Mouse (Mus musculus) neural tube, embryonic 11.5 days (tissue): ENCODE results near the gene Tsen54. TPM values are rescaled to one million over a fixed set of nuclear protein-coding genes. Genes with fewer than 3 reads are reported as not detected.

ENCODE experiments used
- ATAC-seq: fragments of 200-750 bp; cut with Nextera tagmentation; 2 replicates; pipeline ENCODE4 v1.8.0; 2017; ENCODE audit warnings: moderate number of reproducible peaks, mild to moderate bottlenecking, moderate TSS enrichment, moderate library complexity; ENCODE audit not compliant: insufficient read depth, low FRiP score, low TSS enrichment
- DNase-seq: peaks from one replicate; pipeline ENCODE4 v3.0.0-alpha.2; 2015; ENCODE audit warnings: low spot score
- H3K27ac ChIP-seq: fragments of 300-500 bp; sonication (generic); 2 replicates; pipeline ENCODE4 v1.5.1; 2014; ENCODE audit warnings: low read depth, mild to moderate bottlenecking, low read length
- H3K27me3 ChIP-seq: fragments of 300-500 bp; sonication (generic); 2 replicates; pipeline ENCODE4 v1.6.1; 2014; ENCODE audit warnings: mild to moderate bottlenecking, low read length, mixed read lengths; ENCODE audit not compliant: control insufficient read depth, insufficient read depth
- H3K36me3 ChIP-seq: fragments of 300-500 bp; sonication (generic); 2 replicates; pipeline ENCODE4 v1.6.1; 2014; ENCODE audit warnings: mild to moderate bottlenecking, low read length, moderate library complexity, mixed read lengths; ENCODE audit not compliant: control insufficient read depth, insufficient read depth
- H3K4me1 ChIP-seq: fragments of 300-500 bp; sonication (generic); 2 replicates; pipeline ENCODE4 v1.6.1; 2014; ENCODE audit warnings: low read length, mixed read lengths; ENCODE audit not compliant: control insufficient read depth, insufficient read depth
- H3K4me2 ChIP-seq: fragments of 300-500 bp; sonication (generic); 2 replicates; pipeline ENCODE4 v1.6.1; 2014; ENCODE audit warnings: low read depth, mild to moderate bottlenecking, moderate library complexity
- H3K4me3 ChIP-seq: fragments of 300-500 bp; sonication (generic); 2 replicates; pipeline ENCODE4 v1.5.1; 2014; ENCODE audit warnings: low read depth, low read length
- H3K9ac ChIP-seq: fragments of 300-500 bp; sonication (generic); 2 replicates; pipeline ENCODE4 v1.6.1; 2014; ENCODE audit warnings: mild to moderate bottlenecking, low read length
- H3K9me3 ChIP-seq: fragments of 300-500 bp; sonication (generic); 2 replicates; pipeline ENCODE4 v1.6.1; 2016; ENCODE audit warnings: low read length; ENCODE audit not compliant: control insufficient read depth
- WGBS: fragments of 180-500 bp; shearing (Covaris S2); extraction: QIAGEN DNeasy Blood & Tissue Kit; methylation state at CpG from one replicate; pipeline ENCODE4 v1.1.7; 2014; 5-methylcytosine and 5-hydroxymethylcytosine counted together
- polyA plus RNA-seq: library from polyadenylated mRNA; unstranded; fragments of >200 nt; fragmentation: Nextera tagmentation; extraction: Ambion mirVana; gene quantifications from 2 replicates; pipeline ENCODE4 v1.2.1, GENCODE M21; 2014

The Tsen54 gene
- polyA plus RNA-seq, 1 experiment from 2014 or later, result 29.8 TPM

GRCm38 (mm10) chr11:115776954-115777353, 37.6 kb upstream of the Tsen54 start:
- H3K36me3 ChIP-seq, result no peaks in the 10 kb centered on the region
- 63% methylated on average over 9 of the region's 9 CpGs for WGBS
- ATAC-seq (no peak), DNase-seq (no peak)
- no peak overlapping the region for H3K4me2 ChIP-seq
- no peak overlapping the region for H3K9ac ChIP-seq
- no peaks in the 10 kb centered on the region for H3K27me3 ChIP-seq
- H3K9me3 ChIP-seq, result no peaks in the 10 kb centered on the region
- no peak overlapping the region for H3K4me3 ChIP-seq
- H3K4me1 ChIP-seq, result peaks cover 28% of the 10 kb centered on the region
- no peak overlapping the region for H3K27ac ChIP-seq

GRCm38 (mm10) chr11:115777487-115778335, 36.8 kb upstream of the Tsen54 start:
- Histone ChIP-seq H3K27me3 (no peaks in the 10 kb centered on the region), H3K27ac (no peak overlapping the region), H3K9ac (no peak overlapping the region), H3K36me3 (no peaks in the 10 kb centered on the region), H3K4me1 (peaks cover 28% of the 10 kb centered on the region), H3K4me2 (no peak overlapping the region), H3K4me3 (no peak overlapping the region), H3K9me3 (no peaks in the 10 kb centered on the region)
- whole genome bisulfite sequencing, result 87% methylated on average over 17 of the region's 17 CpGs
- ATAC-seq (no peak), DNase-seq (no peak)

- DNase-seq, result peak; percentile 74
- Histone ChIP-seq H3K9ac (peak overlapping the region; percentile 37), H3K4me3 (no peak overlapping the region), H3K36me3 (no peaks in the 10 kb centered on the region), H3K4me2 (peak overlapping the region; percentile 45), H3K9me3 (no peaks in the 10 kb centered on the region), H3K27ac (peak overlapping the region; percentile 74), H3K4me1 (peaks cover 28% of the 10 kb centered on the region), H3K27me3 (no peaks in the 10 kb centered on the region)
- 6% methylated on average over 9 of the region's 9 CpGs for WGBS
- peak; percentile 85 for ATAC-seq
These were observed 35.4 kb upstream of the Tsen54 start for GRCm38 (mm10) chr11:115779038-115779571.

- Histone ChIP-seq H3K4me1 (peaks cover 28% of the 10 kb centered on the region), H3K36me3 (no peaks in the 10 kb centered on the region), H3K4me2 (peak overlapping the region; percentile 45), H3K4me3 (peak overlapping the region; percentile 6; the same call in 1 of the 2 replicates), H3K27ac (peak overlapping the region; percentile 74), H3K9ac (peak overlapping the region; percentile 24), H3K9me3 (no peaks in the 10 kb centered on the region), H3K27me3 (no peaks in the 10 kb centered on the region)
- 13% methylated on average over 20 of the region's 20 CpGs for WGBS
- peak; percentile 65; the same call in 1 of the 2 replicates for ATAC-seq
- DNase-seq, result peak; percentile 61
These were observed 34.1 kb upstream of the Tsen54 start for GRCm38 (mm10) chr11:115780141-115781070.

- Histone ChIP-seq H3K27ac (no peak overlapping the region), H3K9ac (no peak overlapping the region), H3K9me3 (no peaks in the 10 kb centered on the region), H3K27me3 (no peaks in the 10 kb centered on the region), H3K36me3 (peaks cover 4% of the 10 kb centered on the region), H3K4me1 (no peaks in the 10 kb centered on the region), H3K4me3 (no peak overlapping the region), H3K4me2 (no peak overlapping the region)
- 63% methylated on average over 6 of the region's 6 CpGs for WGBS
- no peak for ATAC-seq
- DNase-seq, result no peak
These were observed 28.1 kb upstream of the Tsen54 start for GRCm38 (mm10) chr11:115786473-115786872.

GRCm38 (mm10) chr11:115789787-115790186, 24.7 kb upstream of the Tsen54 start:
- Histone ChIP-seq H3K4me2 (no peak overlapping the region), H3K4me1 (no peaks in the 10 kb centered on the region), H3K4me3 (no peak overlapping the region), H3K9ac (no peak overlapping the region), H3K27me3 (no peaks in the 10 kb centered on the region), H3K36me3 (peaks cover 20% of the 10 kb centered on the region), H3K27ac (no peak overlapping the region), H3K9me3 (no peaks in the 10 kb centered on the region)
- no peak for ATAC-seq
- no peak for DNase-seq
- 97% methylated on average over 7 of the region's 7 CpGs for WGBS

- Histone ChIP-seq H3K9ac (no peak overlapping the region), H3K4me2 (no peak overlapping the region), H3K4me1 (no peaks in the 10 kb centered on the region), H3K4me3 (no peak overlapping the region), H3K27me3 (no peaks in the 10 kb centered on the region), H3K27ac (no peak overlapping the region), H3K9me3 (no peaks in the 10 kb centered on the region), H3K36me3 (peaks cover 31% of the 10 kb centered on the region)
- 95% methylated on average over 16 of the region's 16 CpGs for WGBS
- DNase-seq, result no peak
- no peak for ATAC-seq
These were observed 22.6 kb upstream of the Tsen54 start for GRCm38 (mm10) chr11:115791919-115792318.

GRCm38 (mm10) chr11:115792353-115792752, 22.2 kb upstream of the Tsen54 start:
- H3K4me1 ChIP-seq, result no peaks in the 10 kb centered on the region
- H3K4me3 ChIP-seq, result no peak overlapping the region
- no peak overlapping the region for H3K9ac ChIP-seq
- H3K36me3 ChIP-seq, result peaks cover 33% of the 10 kb centered on the region
- no peak overlapping the region for H3K27ac ChIP-seq
- H3K4me2 ChIP-seq, result no peak overlapping the region
- H3K27me3 ChIP-seq, result no peaks in the 10 kb centered on the region
- ATAC-seq, result no peak
- no peak for DNase-seq
- WGBS, result 92% methylated on average over 14 of the region's 14 CpGs
- no peaks in the 10 kb centered on the region for H3K9me3 ChIP-seq
